Mouse (Mus musculus) frontal cortex, postnatal 25 days (tissue): ENCODE measurements around the gene Ppp4c.

Source experiments
- DNase-seq, 2 experiments: peaks; one replicate each; pipeline ENCODE4 v3.0.0; 2022; ENCODE audit warnings: low spot score in 2 of 2

Gene Ppp4c

GRCm38 (mm10) chr7:126791851-126792720 is at the start of gene Ppp4c:
Gene Ppp4c (minus strand): TSS chr7:126792496.
- peak; percentile 85 to 95 for DNase-seq

GRCm38 (mm10) chr7:126833294-126833693 is 41.0 kb upstream of the Ppp4c start:
- DNase-seq = no peak

GRCm38 (mm10) chr7:126832036-126832598 is 39.8 kb upstream of the Ppp4c start:
- peak; percentile 70 to 75 for DNase-seq

- DNase-seq = no peak
These were observed 39.2 kb upstream of the Ppp4c start, which contains the start of gene 4930451I11Rik for GRCm38 (mm10) chr7:126831539-126831938. Gene 4930451I11Rik (minus strand): TSS chr7:126831639.

- DNase-seq = no peak
These were observed 33.7 kb upstream of the Ppp4c start for GRCm38 (mm10) chr7:126825952-126826351.

- DNase-seq = no peak
These were observed 33.1 kb upstream of the Ppp4c start for GRCm38 (mm10) chr7:126825403-126825802.

GRCm38 (mm10) chr7:126823940-126824339 is 31.6 kb upstream of the Ppp4c start:
- no peak for DNase-seq

- no peak for DNase-seq
These were observed 31.0 kb upstream of the Ppp4c start for GRCm38 (mm10) chr7:126823202-126823711.

GRCm38 (mm10) chr7:126822741-126823140 is 30.4 kb upstream of the Ppp4c start:
- DNase-seq = no peak

GRCm38 (mm10) chr7:126821835-126822511 is 29.7 kb upstream of the Ppp4c start:
- DNase-seq = peak; percentile 67 to 72

- no peak for DNase-seq
These were observed 26.5 kb upstream of the Ppp4c start for GRCm38 (mm10) chr7:126818818-126819217.

- no peak for DNase-seq
These were observed 25.3 kb upstream of the Ppp4c start for GRCm38 (mm10) chr7:126817595-126817994.

GRCm38 (mm10) chr7:126816494-126816893 is 24.2 kb upstream of the Ppp4c start:
- DNase-seq = no peak

- DNase-seq = no peak
These were observed 23.5 kb upstream of the Ppp4c start for GRCm38 (mm10) chr7:126815726-126816222.

GRCm38 (mm10) chr7:126809723-126810369 is 17.6 kb upstream of the Ppp4c start:
- no peak for DNase-seq

- DNase-seq = peak; percentile 83
These were observed 16.6 kb upstream of the Ppp4c start for GRCm38 (mm10) chr7:126808703-126809455.

GRCm38 (mm10) chr7:126807405-126807804 is 15.1 kb upstream of the Ppp4c start:
- DNase-seq = no peak

- DNase-seq = no peak
These were observed 14.7 kb upstream of the Ppp4c start for GRCm38 (mm10) chr7:126806956-126807355.

GRCm38 (mm10) chr7:126803751-126804150 is 11.5 kb upstream of the Ppp4c start:
- DNase-seq = no peak

GRCm38 (mm10) chr7:126803181-126803580 is 10.9 kb upstream of the Ppp4c start:
- DNase-seq = no peak
